Mouse (Mus musculus) neural tube, embryonic 12.5 days (tissue): ENCODE measurements around the gene Dysf. TPM values are rescaled to one million over a fixed set of nuclear protein-coding genes. Genes with fewer than 3 reads are reported as not detected.

ENCODE experiments used
- ATAC-seq: fragments of 200-750 bp; cut with Nextera tagmentation; 2 replicates; pipeline ENCODE4 v1.8.0; 2017; ENCODE audit warnings: low read depth, mild to moderate bottlenecking, moderate TSS enrichment, moderate library complexity; ENCODE audit not compliant: low FRiP score
- H3K27ac ChIP-seq: fragments of 300-500 bp; sonication (generic); 2 replicates; pipeline ENCODE4 v1.5.1; 2016
- H3K27me3 ChIP-seq: fragments of 300-500 bp; sonication (generic); replicated peaks from 2 replicates; pipeline ENCODE4 v1.6.1; 2016; ENCODE audit warnings: mild to moderate bottlenecking
- H3K36me3 ChIP-seq: fragments of 300-500 bp; sonication (generic); 2 replicates; pipeline ENCODE4 v1.6.1; 2016; ENCODE audit warnings: mild to moderate bottlenecking
- H3K4me1 ChIP-seq: fragments of 300-500 bp; sonication (generic); 2 replicates; pipeline ENCODE4 v1.6.1; 2016
- H3K4me2 ChIP-seq: fragments of 300-500 bp; sonication (generic); replicated peaks from 2 replicates; pipeline ENCODE4 v1.6.1; 2016; ENCODE audit warnings: mild to moderate bottlenecking
- H3K4me3 ChIP-seq: fragments of 300-500 bp; sonication (generic); 2 replicates; pipeline ENCODE4 v1.5.1; 2016
- H3K9ac ChIP-seq: fragments of 300-500 bp; sonication (generic); 2 replicates; pipeline ENCODE4 v1.6.1; 2016; ENCODE audit warnings: mild to moderate bottlenecking
- H3K9me3 ChIP-seq: fragments of 300-500 bp; sonication (generic); 2 replicates; pipeline ENCODE4 v1.6.1; 2016; ENCODE audit warnings: mild to moderate bottlenecking
- WGBS: fragments of 180-500 bp; shearing (Covaris S2); methylation state at CpG from one replicate; pipeline ENCODE4 v1.1.7; 2016; 5-methylcytosine and 5-hydroxymethylcytosine counted together
- polyA plus RNA-seq: library from polyadenylated mRNA; unstranded; fragments of >200 nt; fragmentation: Nextera tagmentation; extraction: Ambion mirVana; gene quantifications from 2 replicates; pipeline ENCODE4 v1.2.1, GENCODE M21; 2016

The Dysf gene
- polyA plus RNA-seq, 1 experiment from 2014 or later = 7.6 TPM

- no peaks in the 10 kb centered on the region for H3K27me3 ChIP-seq
- peaks cover 8% of the 10 kb centered on the region; the same call in 1 of the 2 replicates for H3K4me1 ChIP-seq
- H3K9me3 ChIP-seq = no peaks in the 10 kb centered on the region
- 83% methylated on average over 8 of the region's 8 CpGs for WGBS
- no peak overlapping the region for H3K27ac ChIP-seq
- no peak overlapping the region for H3K9ac ChIP-seq
- H3K36me3 ChIP-seq = no peaks in the 10 kb centered on the region
- H3K4me3 ChIP-seq = no peak overlapping the region
- no peak overlapping the region for H3K4me2 ChIP-seq
- ATAC-seq = no peak
Observed at GRCm38 (mm10) chr6:84201721-84202490, 193.5 kb downstream of the Dysf start.

GRCm38 (mm10) chr6:84205611-84206010, 197.2 kb downstream of the Dysf start:
- H3K27me3 ChIP-seq = no peaks in the 10 kb centered on the region
- 95% methylated on average over 3 of the region's 3 CpGs for WGBS
- no peaks in the 10 kb centered on the region for H3K4me1 ChIP-seq
- no peak overlapping the region for H3K4me2 ChIP-seq
- no peak overlapping the region for H3K27ac ChIP-seq
- no peak overlapping the region for H3K4me3 ChIP-seq
- no peak overlapping the region for H3K9ac ChIP-seq
- H3K9me3 ChIP-seq = no peaks in the 10 kb centered on the region
- no peak for ATAC-seq
- H3K36me3 ChIP-seq = no peaks in the 10 kb centered on the region

DNA sequence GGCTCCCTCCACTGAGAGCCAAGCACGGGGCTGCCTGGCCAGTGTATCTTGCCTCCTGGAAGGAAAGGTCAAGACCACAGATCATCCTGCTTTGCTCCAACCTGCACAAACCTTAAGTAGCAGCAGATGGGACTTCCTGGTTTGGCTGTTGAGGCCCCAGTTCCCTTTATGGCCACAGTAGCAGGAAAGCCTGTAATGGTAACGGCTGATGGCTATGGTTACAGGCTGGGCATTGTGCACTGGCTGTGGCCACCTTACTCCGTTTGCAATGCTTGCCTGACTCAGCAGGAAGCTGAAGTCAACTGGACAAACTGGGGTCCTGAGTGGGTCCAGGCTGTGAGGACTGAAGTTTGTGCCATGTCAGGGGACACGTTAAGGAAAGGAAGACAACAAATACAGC, 200.2 kb downstream of the Dysf start:
- Histone ChIP-seq H3K4me1 (no peaks in the 10 kb centered on the region), H3K9ac (no peak overlapping the region), H3K27me3 (no peaks in the 10 kb centered on the region), H3K9me3 (no peaks in the 10 kb centered on the region), H3K4me2 (no peak overlapping the region), H3K36me3 (no peaks in the 10 kb centered on the region), H3K4me3 (no peak overlapping the region), H3K27ac (no peak overlapping the region)
- WGBS = 69% methylated on average over 4 of the region's 4 CpGs
- no peak for ATAC-seq

- Histone ChIP-seq H3K4me3 (no peak overlapping the region), H3K9me3 (no peaks in the 10 kb centered on the region), H3K9ac (no peak overlapping the region), H3K27ac (no peak overlapping the region), H3K4me1 (no peaks in the 10 kb centered on the region), H3K4me2 (no peak overlapping the region), H3K27me3 (no peaks in the 10 kb centered on the region), H3K36me3 (no peaks in the 10 kb centered on the region)
- WGBS = 85% methylated on average over 13 of the region's 13 CpGs
- ATAC-seq = no peak
Observed at GRCm38 (mm10) chr6:84209736-84210434, 201.5 kb downstream of the Dysf start.

DNA sequence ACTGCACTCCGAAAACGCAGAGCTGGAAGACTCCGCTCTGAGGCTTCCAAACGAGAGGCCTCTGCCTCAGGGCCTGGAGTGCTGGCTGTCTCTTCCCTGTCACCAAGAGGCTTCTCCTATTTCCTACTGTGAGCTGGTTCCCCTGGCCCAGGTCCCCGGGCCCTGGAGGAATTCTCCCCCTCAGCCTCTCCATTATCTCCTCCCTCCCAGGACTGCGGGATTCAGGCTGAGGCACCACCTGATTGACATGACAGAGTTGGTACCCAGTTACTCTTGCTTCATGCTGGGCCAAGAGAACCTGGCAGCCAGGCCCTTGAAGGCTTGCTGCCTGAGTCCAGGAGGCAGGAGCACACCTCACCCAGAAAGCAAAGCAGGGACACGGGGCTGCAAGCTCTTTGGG, 203.1 kb downstream of the Dysf start:
- no peak for ATAC-seq
- WGBS = 78% methylated on average over 7 of the region's 7 CpGs
- H3K9ac ChIP-seq = no peak overlapping the region

DNA sequence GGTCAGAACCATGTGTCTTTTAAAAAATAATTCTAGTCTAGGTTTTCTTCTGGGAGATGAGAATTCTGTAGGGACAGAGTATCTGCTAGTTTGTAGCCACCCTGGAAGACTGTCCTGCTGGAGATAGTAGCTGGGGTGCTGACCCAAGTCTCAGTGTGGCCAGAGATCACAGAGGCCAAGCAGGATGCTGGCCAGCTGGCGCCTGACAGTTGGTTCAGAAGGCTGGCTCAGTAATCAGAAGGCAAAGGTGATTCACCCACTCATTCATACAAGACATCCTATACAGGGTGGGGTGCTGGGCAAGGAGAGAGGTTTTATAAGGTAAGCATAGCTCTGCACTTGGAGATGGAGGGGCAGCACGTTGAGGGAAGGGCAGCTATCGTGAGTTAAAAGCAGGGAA, 204.7 kb downstream of the Dysf start:
- ATAC-seq = no peak
- H3K4me3 ChIP-seq = no peak overlapping the region
- H3K27ac ChIP-seq = no peak overlapping the region
- H3K9me3 ChIP-seq = no peaks in the 10 kb centered on the region
- no peaks in the 10 kb centered on the region for H3K4me1 ChIP-seq
- H3K4me2 ChIP-seq = no peak overlapping the region
- no peaks in the 10 kb centered on the region for H3K36me3 ChIP-seq
- no peak overlapping the region for H3K9ac ChIP-seq
- H3K27me3 ChIP-seq = no peaks in the 10 kb centered on the region
- 68% methylated on average over 3 of the region's 3 CpGs for WGBS

More for the DNA sequence above, 203.1 kb downstream of the Dysf start:
- no peaks in the 10 kb centered on the region for H3K9me3 ChIP-seq
- H3K27ac ChIP-seq = no peak overlapping the region
- H3K4me3 ChIP-seq = no peak overlapping the region
- H3K27me3 ChIP-seq = no peaks in the 10 kb centered on the region
- H3K4me1 ChIP-seq = no peaks in the 10 kb centered on the region
- no peak overlapping the region for H3K4me2 ChIP-seq
- H3K36me3 ChIP-seq = no peaks in the 10 kb centered on the region

DNA sequence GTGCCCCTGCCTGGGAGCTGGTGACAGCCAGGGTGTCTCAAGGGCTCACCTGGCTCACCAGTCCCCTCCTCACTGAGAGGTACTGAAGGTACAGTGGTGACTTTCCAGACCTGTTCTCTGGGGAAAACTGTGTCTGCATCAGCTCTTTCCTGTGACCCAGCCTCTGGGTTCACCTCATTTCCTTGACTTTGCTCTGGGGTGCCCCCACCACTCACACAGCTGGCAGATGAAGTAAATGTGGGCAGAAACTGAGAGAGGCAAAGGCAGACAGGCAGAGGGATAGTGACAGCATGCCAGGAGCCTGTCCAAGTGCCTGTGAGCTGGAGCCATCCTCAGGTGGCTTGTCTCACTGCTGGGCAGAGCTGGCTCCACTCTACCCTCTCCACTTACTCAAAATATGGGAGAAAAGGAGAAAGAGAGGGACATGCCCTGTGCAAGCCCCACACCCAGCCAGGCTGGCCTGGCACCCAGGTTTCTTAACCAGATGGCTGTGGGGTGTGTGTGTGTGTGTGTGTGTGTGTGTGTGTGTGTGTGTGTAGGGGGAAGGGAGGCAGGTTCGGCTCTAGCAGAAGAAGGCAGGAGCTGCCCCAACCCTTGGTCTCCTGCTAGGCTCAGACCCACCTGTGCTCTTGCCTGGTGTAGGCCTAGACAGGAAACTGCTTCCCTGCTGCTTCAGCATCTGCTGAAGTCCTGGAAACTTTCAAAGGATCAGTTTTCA, 209.0 kb downstream of the Dysf start:
- H3K27ac ChIP-seq = no peak overlapping the region
- H3K4me1 ChIP-seq = no peaks in the 10 kb centered on the region
- H3K9ac ChIP-seq = no peak overlapping the region
- H3K4me2 ChIP-seq = no peak overlapping the region
- H3K9me3 ChIP-seq = no peaks in the 10 kb centered on the region
- no peak overlapping the region for H3K4me3 ChIP-seq
- H3K27me3 ChIP-seq = no peaks in the 10 kb centered on the region
- H3K36me3 ChIP-seq = no peaks in the 10 kb centered on the region
- 67% methylated on average over 1 of the region's 1 CpGs for WGBS
- ATAC-seq = no peak

- Histone ChIP-seq H3K9ac (no peak overlapping the region), H3K4me1 (no peaks in the 10 kb centered on the region), H3K36me3 (no peaks in the 10 kb centered on the region), H3K27me3 (no peaks in the 10 kb centered on the region), H3K4me3 (no peak overlapping the region), H3K4me2 (no peak overlapping the region), H3K9me3 (no peaks in the 10 kb centered on the region), H3K27ac (no peak overlapping the region)
- WGBS = 81% methylated on average over 11 of the region's 11 CpGs
- ATAC-seq = no peak
Observed at GRCm38 (mm10) chr6:84219119-84219518, 210.7 kb downstream of the Dysf start.

DNA sequence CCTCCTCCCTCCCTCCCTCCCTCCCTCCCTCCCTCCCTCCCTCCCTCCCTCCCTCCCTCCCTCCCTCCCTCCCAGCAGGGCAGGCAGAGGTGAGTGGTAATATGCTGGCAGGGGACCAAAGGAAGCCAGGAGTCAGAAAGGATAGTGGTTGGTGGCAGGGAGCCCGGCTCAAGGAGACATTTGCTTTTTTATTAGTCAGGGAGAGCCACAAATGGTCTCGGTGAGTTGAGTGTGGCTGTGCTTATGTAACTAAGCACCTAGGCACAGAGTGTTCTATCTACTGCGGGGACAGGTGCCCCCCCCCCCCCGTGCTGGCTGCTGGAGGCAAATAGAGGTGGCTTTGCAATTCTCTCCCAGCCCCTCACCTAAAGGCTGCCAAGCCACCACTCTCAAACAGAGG, 216.5 kb downstream of the Dysf start:
- WGBS = 38% methylated on average over 4 of the region's 4 CpGs
- H3K9ac ChIP-seq = no peak overlapping the region
- H3K36me3 ChIP-seq = no peaks in the 10 kb centered on the region
- no peak for ATAC-seq
- no peaks in the 10 kb centered on the region for H3K9me3 ChIP-seq
- H3K27ac ChIP-seq = no peak overlapping the region
- H3K27me3 ChIP-seq = no peaks in the 10 kb centered on the region
- H3K4me2 ChIP-seq = no peak overlapping the region
- no peak overlapping the region for H3K4me3 ChIP-seq
- H3K4me1 ChIP-seq = peaks cover 7% of the 10 kb centered on the region; the same call in 1 of the 2 replicates

GRCm38 (mm10) chr6:84225587-84225986, 217.2 kb downstream of the Dysf start:
- no peak overlapping the region for H3K4me2 ChIP-seq
- H3K9ac ChIP-seq = no peak overlapping the region
- WGBS = 81% methylated on average over 6 of the region's 6 CpGs
- no peaks in the 10 kb centered on the region for H3K27me3 ChIP-seq
- ATAC-seq = no peak
- no peak overlapping the region for H3K4me3 ChIP-seq
- H3K4me1 ChIP-seq = peaks cover 7% of the 10 kb centered on the region; the same call in 1 of the 2 replicates
- H3K27ac ChIP-seq = no peak overlapping the region
- H3K9me3 ChIP-seq = no peaks in the 10 kb centered on the region
- H3K36me3 ChIP-seq = no peaks in the 10 kb centered on the region

- Histone ChIP-seq H3K9me3 (no peaks in the 10 kb centered on the region), H3K27ac (no peak overlapping the region), H3K4me2 (no peak overlapping the region), H3K4me3 (no peak overlapping the region), H3K4me1 (peaks cover 14% of the 10 kb centered on the region; the same call in 1 of the 2 replicates), H3K27me3 (no peaks in the 10 kb centered on the region), H3K9ac (no peak overlapping the region), H3K36me3 (no peaks in the 10 kb centered on the region)
- 78% methylated on average over 4 of the region's 4 CpGs for whole genome bisulfite sequencing
- no peak for ATAC-seq
Observed at GRCm38 (mm10) chr6:84228196-84228595, 219.8 kb downstream of the Dysf start.

- Histone ChIP-seq H3K9ac (no peak overlapping the region), H3K4me3 (no peak overlapping the region), H3K27ac (no peak overlapping the region), H3K4me2 (no peak overlapping the region), H3K9me3 (no peaks in the 10 kb centered on the region), H3K36me3 (no peaks in the 10 kb centered on the region), H3K4me1 (peaks cover 14% of the 10 kb centered on the region; the same call in 1 of the 2 replicates), H3K27me3 (no peaks in the 10 kb centered on the region)
- ATAC-seq = no peak
- 22% methylated on average over 5 of the region's 5 CpGs for WGBS
Observed at GRCm38 (mm10) chr6:84228786-84229185, 220.4 kb downstream of the Dysf start.
